Mouse (Mus musculus): Measurements from ENCODE around the gene Acad9.
"Not testable (repeated sequence)": the region's sequence is repeated elsewhere in the genome, so short reads cannot be mapped to it uniquely, and the experiment has no call there.

Acad9 gene

GRCm38 (mm10) chr3:36095371-36095770, 29.6 kb downstream of the Acad9 start:
- no peak for DNase-seq

DNA sequence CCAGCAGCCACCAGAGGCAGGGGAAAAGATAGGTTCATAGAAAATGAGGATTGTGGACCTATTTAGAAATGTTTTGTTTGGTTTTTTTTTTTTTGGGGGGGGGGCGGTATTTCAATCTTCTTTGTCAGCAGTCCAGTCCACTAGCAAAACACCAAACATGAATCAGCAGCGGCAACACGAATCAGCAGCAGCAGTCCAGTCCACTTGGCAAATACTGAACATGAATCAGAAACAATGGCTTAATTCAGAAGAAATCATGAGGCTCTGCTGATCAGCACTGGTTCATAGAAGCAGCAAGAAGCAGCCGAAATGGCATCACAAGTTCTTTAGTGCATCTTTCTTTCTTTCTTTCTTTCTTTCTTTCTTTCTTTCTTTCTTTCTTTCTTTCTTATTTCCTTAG, 50.3 kb downstream of the Acad9 start:
- DNase-seq: no peak

DNA sequence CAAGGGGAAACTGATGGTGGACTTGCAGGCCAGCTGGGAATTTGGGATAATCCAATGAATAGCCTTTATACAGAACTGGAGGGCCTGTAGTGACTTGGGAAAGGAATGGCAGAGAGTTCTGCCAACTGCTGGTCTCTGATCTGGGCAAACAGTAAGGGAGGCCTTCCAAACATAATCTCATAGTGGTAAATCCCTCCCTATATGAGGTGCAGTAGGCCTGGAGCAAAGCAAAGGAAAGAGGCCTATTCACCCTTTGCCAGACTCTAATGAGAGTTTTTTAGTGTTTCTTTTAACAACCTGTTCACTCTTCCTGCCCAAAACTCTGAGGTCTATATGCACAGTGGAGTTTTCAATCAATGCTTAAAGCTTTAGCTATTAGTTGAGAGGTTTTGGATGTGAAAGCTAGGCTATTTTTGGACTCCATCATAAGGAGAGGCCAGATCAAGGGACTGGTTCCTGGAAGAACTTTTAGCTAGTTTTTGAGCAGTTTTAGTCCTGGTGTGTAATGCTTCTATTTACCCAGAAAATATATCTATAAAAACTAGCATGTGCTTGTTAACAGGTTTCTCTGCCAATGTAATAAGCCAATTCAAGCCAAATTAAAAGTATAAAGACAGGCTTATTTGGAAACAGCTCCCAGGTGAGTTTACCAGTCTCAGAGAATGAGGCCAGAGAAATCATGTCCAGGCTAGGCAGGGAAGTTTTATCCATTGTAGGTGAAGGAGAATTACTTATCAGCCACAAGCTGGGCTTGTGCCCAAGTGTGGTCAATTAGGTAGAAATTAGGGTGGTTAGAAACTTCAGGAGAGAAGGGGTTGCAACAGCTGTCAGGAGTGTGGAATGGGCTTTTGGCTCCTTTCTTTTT, 54.1 kb downstream of the Acad9 start:
- DNase-seq: no peak

DNA sequence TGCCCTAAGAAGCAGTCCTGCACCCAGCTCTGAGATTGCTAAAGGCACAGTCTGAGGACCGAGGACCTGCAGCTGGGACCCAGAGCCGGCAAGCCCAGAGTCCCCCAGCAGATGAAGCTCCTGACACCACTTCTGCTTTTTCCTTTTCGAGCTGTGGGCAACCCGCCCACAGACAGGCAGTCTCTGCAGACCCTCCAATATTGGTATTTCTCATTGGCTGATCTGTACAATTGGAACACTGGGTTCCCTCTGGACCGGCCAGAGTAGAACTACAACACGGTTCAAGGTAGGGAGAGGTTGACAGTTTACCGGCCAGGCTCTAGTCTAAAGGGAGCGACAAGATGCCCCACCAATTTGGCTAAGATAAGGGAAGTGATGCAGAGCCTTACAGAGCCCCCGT, 60.4 kb downstream of the Acad9 start:
- DNase-seq: not testable (repeated sequence)

GRCm38 (mm10) chr3:36136152-36136551, 70.4 kb downstream of the Acad9 start:
- DNase-seq: no peak

DNA sequence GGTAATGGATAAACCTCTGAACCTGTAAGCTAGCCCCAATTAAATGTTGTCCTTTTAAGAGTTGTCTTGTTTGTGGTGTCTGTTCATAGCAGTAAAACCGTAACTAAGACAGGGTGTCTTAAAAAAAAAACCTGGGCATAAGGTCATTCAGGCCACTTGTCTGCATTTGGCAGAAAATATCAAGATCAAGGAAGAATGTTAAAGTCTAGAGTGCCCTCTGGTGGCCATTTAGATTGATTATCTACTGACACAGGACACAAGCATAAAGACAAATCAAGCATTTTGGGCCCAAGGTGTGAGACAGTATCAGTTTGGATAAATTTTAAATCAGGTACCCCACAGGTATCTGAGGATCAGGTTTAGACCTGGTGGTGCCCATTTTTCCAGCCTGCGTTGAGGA, 71.8 kb downstream of the Acad9 start:
- no peak for DNase-seq

GRCm38 (mm10) chr3:36138171-36138660, 72.4 kb downstream of the Acad9 start:
- DNase-seq: no peak

DNA sequence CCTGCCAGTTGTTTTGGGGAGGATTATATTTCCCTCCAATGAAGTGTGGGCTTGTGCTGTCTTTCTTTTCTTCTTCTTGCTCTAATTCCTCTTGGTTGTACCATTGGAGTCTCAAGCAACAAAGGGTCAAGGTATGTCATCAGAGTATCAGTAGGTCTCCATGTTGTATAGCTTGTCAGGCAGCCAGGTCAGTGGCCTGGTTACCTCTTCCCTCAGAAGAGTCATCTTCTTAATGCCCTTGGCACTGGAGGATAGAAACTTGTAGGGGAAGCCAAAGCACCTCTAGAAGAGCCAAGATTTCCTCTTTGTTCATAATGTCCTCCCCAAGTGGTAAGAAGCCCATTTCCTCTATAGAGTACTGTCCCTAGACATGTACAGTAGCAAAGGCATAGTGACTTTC, 73.2 kb downstream of the Acad9 start:
- no peak for DNase-seq
